18 mouse cellular contexts compared by ENCODE assay signal in genomic region chr10:109188252-109188651, GRCm38 (mm10).
DNase-seq lines count a peak whose midpoint lies in the region; TF ChIP-seq lines count a peak whose summit lies in the region.
"Had no signal": no experiment of that assay in that cellular context is flagged by ENCODE, and none has a peak within 500 bp of the region (broad histone marks: within the 10 kb centered on the region; RNA-seq: fewer than 3 reads in every experiment).

No protein-coding gene starts in this region.

- DNase-seq in cerebellum, adult 18-20 months, result peak; percentile 16 to 28
- DNase-seq in cerebellum, adult 11 months, result no peak
- no peak for DNase-seq in left cerebral cortex, adult 2 months (ENCODE audit: extremely low spot score in 1 of 2, low spot score in 2 of 2)
- no peak for DNase-seq in left cerebral cortex, adult 8-10 months (ENCODE audit: low spot score in 2 of 2)
- peak; percentile 44 for DNase-seq in brain, embryonic 14.5 days (ENCODE audit: low read depth)
- peak; percentile 10 to 24 for DNase-seq in cerebellum, postnatal 25 days
- DNase-seq in spleen, postnatal 36 days (ENCODE audit: low spot score in 2 of 2), result no peak
- DNase-seq: adrenal gland, postnatal 25 days; gastrocnemius, postnatal 14 days; heart, adult 2 months; kidney, adult 18-20 months; kidney, postnatal 14 days; lung, adult 2 months; thymus, postnatal 25 days had no signal

- TF ChIP-seq CTCF in left cerebral cortex, adult 2 months (IDR thresholded peaks at IDR 0.05), result no peak
- TF ChIP-seq CTCF in brain, embryonic 14.5 days (IDR thresholded peaks at IDR 0.05; ENCODE audit: borderline replicate concordance, extremely low read depth, insufficient read depth, insufficient read length), result no peak

- H3K27ac ChIP-seq in left cerebral cortex, adult 2 months, result peak overlapping the region; percentile 6; the same call in 1 of the 2 replicates
- H3K27ac ChIP-seq: heart, adult 2 months; heart, embryonic 15.5 days; limb, embryonic 12.5 days; liver, embryonic 12.5 days had no signal

- no peak overlapping the region for H3K4me3 ChIP-seq in left cerebral cortex, adult 2 months
- H3K4me3 ChIP-seq: heart, adult 2 months; heart, embryonic 15.5 days; limb, embryonic 12.5 days; liver, embryonic 12.5 days; megakaryocyte, embryonic 14.5 days had no signal

- intact Hi-C loops in left cerebral cortex, adult 2 months (cut with DNase I), result loop anchor here (5.0 kb wide), 1 partner anchor 181 kb away; no protein-coding TSS in a partner anchor

- no peak for TF ChIP-seq POLR2A in brain, embryonic 14.5 days (IDR thresholded peaks at IDR 0.05; ENCODE audit: borderline replicate concordance, extremely low read depth, insufficient read depth, insufficient read length, poor library complexity, severe bottlenecking)

Comparison
In these comparisons a context has a peak if more than half of its experiments do, and no peak if none do; other contexts are left out.
1. DNase-seq: peak in cerebellum, adult 18-20 months (2 of 2), brain, embryonic 14.5 days (single experiment) and cerebellum, postnatal 25 days (2 of 2); none in cerebellum, adult 11 months (single experiment), left cerebral cortex, adult 2 months (0 of 2), left cerebral cortex, adult 8-10 months (0 of 2) and spleen, postnatal 36 days (0 of 2).